Mouse (Mus musculus): ENCODE results near the gene Tbc1d23.

Tbc1d23 gene

GRCm38 (mm10) chr16:57163694-57164093, 67.6 kb downstream of the Tbc1d23 start:
- Histone ChIP-seq H3K36me3 (ENCODE audit: insufficient read depth, low read length) (peaks cover 72% of the 10 kb centered on the region), H3K4me1 (replicated peaks; ENCODE audit: low read depth, low read length) (peaks cover 30% of the 10 kb centered on the region), H3K27me3 (ENCODE audit: insufficient read depth, low read length) (no peaks in the 10 kb centered on the region), H3K9me3 (ENCODE audit: low read length) (no peaks in the 10 kb centered on the region), H3K4me3 (replicated peaks; ENCODE audit: low read length) (no peak overlapping the region)
- TF ChIP-seq POU5F1 (IDR thresholded peaks at IDR 0.05; ENCODE audit: borderline replicate concordance, low read length) (no peak), CTCF (conservative IDR thresholded peaks at IDR 0.05; ENCODE audit: low read length) (no peak)

DNA sequence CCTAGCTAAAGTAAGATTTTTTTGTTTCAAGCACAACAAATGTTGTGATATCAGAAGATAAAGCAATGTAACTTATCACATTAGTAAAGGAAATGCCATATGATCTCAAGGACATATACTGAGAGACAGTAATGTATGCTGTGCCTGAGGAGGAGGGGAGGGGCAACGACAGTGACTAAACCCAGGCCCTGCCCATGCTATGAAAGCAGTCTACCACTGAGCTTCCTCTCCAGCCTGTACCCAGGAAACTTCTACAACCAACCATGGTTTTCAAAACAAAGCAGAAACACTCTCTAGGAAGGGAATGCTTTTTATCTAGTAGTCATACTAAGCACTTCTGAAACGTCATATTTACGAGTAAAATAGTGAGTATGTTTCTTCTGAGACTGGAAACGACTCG, 68.5 kb downstream of the Tbc1d23 start:
- Histone ChIP-seq H3K9me3 (ENCODE audit: low read length) (no peaks in the 10 kb centered on the region), H3K4me3 (replicated peaks; ENCODE audit: low read length) (no peak overlapping the region), H3K27me3 (ENCODE audit: insufficient read depth, low read length) (no peaks in the 10 kb centered on the region), H3K36me3 (ENCODE audit: insufficient read depth, low read length) (peaks cover 80% of the 10 kb centered on the region), H3K4me1 (replicated peaks; ENCODE audit: low read depth, low read length) (peaks cover 21% of the 10 kb centered on the region)
- TF ChIP-seq CTCF (conservative IDR thresholded peaks at IDR 0.05; ENCODE audit: low read length) (no peak), NANOG (IDR thresholded peaks at IDR 0.05; ENCODE audit: borderline replicate concordance, low read length) (no peak), POU5F1 (IDR thresholded peaks at IDR 0.05; ENCODE audit: borderline replicate concordance, low read length) (no peak)

DNA sequence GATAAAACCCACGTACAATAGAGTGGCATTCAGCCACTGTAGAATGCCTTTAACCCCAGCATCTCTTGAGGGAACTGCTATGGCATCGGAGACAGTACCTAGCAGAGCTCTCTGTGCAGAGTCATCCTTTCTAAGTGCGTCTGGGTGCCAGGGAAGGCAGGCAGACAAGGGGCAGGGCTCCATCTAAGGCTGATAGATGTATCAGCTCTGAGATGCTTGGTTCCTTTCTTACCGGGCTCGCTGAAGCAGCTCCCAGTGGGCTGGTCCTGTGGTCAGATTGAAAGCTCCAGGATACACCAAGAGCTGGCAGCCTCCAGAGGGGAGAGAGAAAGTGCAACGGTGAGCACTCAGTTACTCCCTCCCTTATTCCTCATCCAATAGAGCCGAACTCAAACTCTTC, 71.5 kb downstream of the Tbc1d23 start:
- TF ChIP-seq NANOG (IDR thresholded peaks at IDR 0.05; ENCODE audit: borderline replicate concordance, low read length), result no peak
- no peak for TF ChIP-seq POU5F1 (IDR thresholded peaks at IDR 0.05; ENCODE audit: borderline replicate concordance, low read length)
- no peak for TF ChIP-seq CTCF (conservative IDR thresholded peaks at IDR 0.05; ENCODE audit: low read length)
- Histone ChIP-seq H3K9me3 (ENCODE audit: low read length) (no peaks in the 10 kb centered on the region), H3K4me3 (replicated peaks; ENCODE audit: low read length) (no peak overlapping the region), H3K4me1 (replicated peaks; ENCODE audit: low read depth, low read length) (no peaks in the 10 kb centered on the region; the same call in 1 of the 2 replicates), H3K27me3 (ENCODE audit: insufficient read depth, low read length) (no peaks in the 10 kb centered on the region), H3K36me3 (ENCODE audit: insufficient read depth, low read length) (peaks cover 99% of the 10 kb centered on the region)

GRCm38 (mm10) chr16:57157728-57158127, 73.6 kb downstream of the Tbc1d23 start:
- H3K36me3 ChIP-seq (ENCODE audit: insufficient read depth, low read length), result peaks cover 99% of the 10 kb centered on the region
- H3K27me3 ChIP-seq (ENCODE audit: insufficient read depth, low read length), result no peaks in the 10 kb centered on the region
- H3K4me3 ChIP-seq (replicated peaks; ENCODE audit: low read length), result no peak overlapping the region
- no peaks in the 10 kb centered on the region for H3K9me3 ChIP-seq (ENCODE audit: low read length)
- no peaks in the 10 kb centered on the region; the same call in 1 of the 2 replicates for H3K4me1 ChIP-seq (replicated peaks; ENCODE audit: low read depth, low read length)
- TF ChIP-seq NANOG (IDR thresholded peaks at IDR 0.05; ENCODE audit: borderline replicate concordance, low read length), result no peak
- TF ChIP-seq POU5F1 (IDR thresholded peaks at IDR 0.05; ENCODE audit: borderline replicate concordance, low read length), result no peak
- TF ChIP-seq CTCF (conservative IDR thresholded peaks at IDR 0.05; ENCODE audit: low read length), result no peak

- no peak for TF ChIP-seq CTCF (conservative IDR thresholded peaks at IDR 0.05; ENCODE audit: low read length)
- TF ChIP-seq POU5F1 (IDR thresholded peaks at IDR 0.05; ENCODE audit: borderline replicate concordance, low read length), result no peak
- TF ChIP-seq NANOG (IDR thresholded peaks at IDR 0.05; ENCODE audit: borderline replicate concordance, low read length), result no peak
- Histone ChIP-seq H3K27me3 (ENCODE audit: insufficient read depth, low read length) (no peaks in the 10 kb centered on the region), H3K9me3 (ENCODE audit: low read length) (no peaks in the 10 kb centered on the region), H3K36me3 (ENCODE audit: insufficient read depth, low read length) (peaks cover 100% of the 10 kb centered on the region), H3K4me3 (replicated peaks; ENCODE audit: low read length) (no peak overlapping the region), H3K4me1 (replicated peaks; ENCODE audit: low read depth, low read length) (no peaks in the 10 kb centered on the region; the same call in 1 of the 2 replicates)
Observed at GRCm38 (mm10) chr16:57157076-57157475, 74.2 kb downstream of the Tbc1d23 start.

DNA sequence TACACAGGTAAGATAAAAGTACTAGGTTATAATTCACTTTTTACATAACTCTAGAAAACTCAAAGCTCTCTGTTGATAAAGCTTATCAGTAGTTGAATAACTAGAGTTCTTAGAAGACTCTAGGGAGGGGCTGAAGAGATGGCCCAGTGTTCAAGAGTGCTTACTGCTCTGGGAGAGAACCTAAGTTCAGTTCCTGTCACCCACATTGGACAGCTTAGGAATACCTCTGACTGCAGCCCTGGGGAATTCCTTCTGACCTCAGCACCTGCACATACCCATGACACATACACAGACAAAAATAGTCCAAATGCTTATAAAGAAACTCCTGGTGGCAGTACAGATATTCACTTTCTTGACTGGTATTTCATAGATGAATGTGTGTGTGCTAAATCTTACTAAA, 75.4 kb downstream of the Tbc1d23 start:
- H3K9me3 ChIP-seq (ENCODE audit: low read length), result no peaks in the 10 kb centered on the region
- H3K4me1 ChIP-seq (replicated peaks; ENCODE audit: low read depth, low read length), result no peaks in the 10 kb centered on the region; the same call in 1 of the 2 replicates
- H3K27me3 ChIP-seq (ENCODE audit: insufficient read depth, low read length), result no peaks in the 10 kb centered on the region
- TF ChIP-seq POU5F1 (IDR thresholded peaks at IDR 0.05; ENCODE audit: borderline replicate concordance, low read length), result no peak
- TF ChIP-seq CTCF (conservative IDR thresholded peaks at IDR 0.05; ENCODE audit: low read length), result no peak
- no peak for TF ChIP-seq NANOG (IDR thresholded peaks at IDR 0.05; ENCODE audit: borderline replicate concordance, low read length)
- peaks cover 100% of the 10 kb centered on the region for H3K36me3 ChIP-seq (ENCODE audit: insufficient read depth, low read length)
- H3K4me3 ChIP-seq (replicated peaks; ENCODE audit: low read length), result no peak overlapping the region

DNA sequence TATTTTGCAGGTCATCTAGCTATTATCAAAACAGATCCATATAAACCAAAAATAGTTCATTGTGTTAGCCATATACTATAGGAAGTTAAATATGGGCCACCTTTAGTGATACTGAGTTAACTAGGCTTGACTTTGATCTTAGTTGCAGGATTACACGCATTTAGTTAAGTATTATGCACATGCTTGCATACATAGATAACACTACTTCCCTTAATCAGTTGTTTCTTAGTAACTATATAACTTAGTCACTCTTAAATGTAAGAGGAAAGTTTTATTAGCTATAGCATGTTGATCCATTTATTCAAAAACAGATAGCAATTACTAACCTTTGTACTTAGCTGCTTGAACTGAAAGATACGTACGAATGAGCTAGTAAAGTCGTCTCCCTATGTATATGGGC, 79.9 kb downstream of the Tbc1d23 start:
- no peaks in the 10 kb centered on the region for H3K27me3 ChIP-seq (ENCODE audit: insufficient read depth, low read length)
- no peaks in the 10 kb centered on the region for H3K9me3 ChIP-seq (ENCODE audit: low read length)
- TF ChIP-seq NANOG (IDR thresholded peaks at IDR 0.05; ENCODE audit: borderline replicate concordance, low read length), result no peak
- TF ChIP-seq POU5F1 (IDR thresholded peaks at IDR 0.05; ENCODE audit: borderline replicate concordance, low read length), result no peak
- H3K4me1 ChIP-seq (replicated peaks; ENCODE audit: low read depth, low read length), result no peaks in the 10 kb centered on the region
- no peak overlapping the region for H3K4me3 ChIP-seq (replicated peaks; ENCODE audit: low read length)
- peaks cover 98% of the 10 kb centered on the region for H3K36me3 ChIP-seq (ENCODE audit: insufficient read depth, low read length)

GRCm38 (mm10) chr16:57144741-57145140, 86.6 kb downstream of the Tbc1d23 start:
- no peaks in the 10 kb centered on the region for H3K9me3 ChIP-seq (ENCODE audit: low read length)
- H3K36me3 ChIP-seq (ENCODE audit: insufficient read depth, low read length), result peaks cover 92% of the 10 kb centered on the region
- H3K4me3 ChIP-seq (replicated peaks; ENCODE audit: low read length), result no peak overlapping the region
- no peaks in the 10 kb centered on the region for H3K4me1 ChIP-seq (replicated peaks; ENCODE audit: low read depth, low read length)
- H3K27me3 ChIP-seq (ENCODE audit: insufficient read depth, low read length), result no peaks in the 10 kb centered on the region
- TF ChIP-seq CTCF (conservative IDR thresholded peaks at IDR 0.05; ENCODE audit: low read length), result no peak
- TF ChIP-seq POU5F1 (IDR thresholded peaks at IDR 0.05; ENCODE audit: borderline replicate concordance, low read length), result no peak
- TF ChIP-seq NANOG (IDR thresholded peaks at IDR 0.05; ENCODE audit: borderline replicate concordance, low read length), result no peak

GRCm38 (mm10) chr16:57133611-57134010, 97.7 kb downstream of the Tbc1d23 start:
- no peak overlapping the region for H3K4me3 ChIP-seq (replicated peaks; ENCODE audit: low read length)
- TF ChIP-seq NANOG (IDR thresholded peaks at IDR 0.05; ENCODE audit: borderline replicate concordance, low read length) (no peak), POU5F1 (IDR thresholded peaks at IDR 0.05; ENCODE audit: borderline replicate concordance, low read length) (no peak), CTCF (conservative IDR thresholded peaks at IDR 0.05; ENCODE audit: low read length) (no peak)
- H3K4me1 ChIP-seq (replicated peaks; ENCODE audit: low read depth, low read length), result peaks cover 58% of the 10 kb centered on the region
- no peaks in the 10 kb centered on the region for H3K9me3 ChIP-seq (ENCODE audit: low read length)
- H3K36me3 ChIP-seq (ENCODE audit: insufficient read depth, low read length), result peaks cover 67% of the 10 kb centered on the region
- H3K27me3 ChIP-seq (ENCODE audit: insufficient read depth, low read length), result no peaks in the 10 kb centered on the region

All from E14TG2a.4 (cell line).